Mouse (Mus musculus) forebrain, embryonic 11.5 days (tissue): ENCODE measurements around the gene Phykpl. TPM values are rescaled to one million over a fixed set of nuclear protein-coding genes. Genes with fewer than 3 reads are reported as not detected.

Experiments
- ATAC-seq: fragments of 200-750 bp; cut with Nextera tagmentation; replicated peaks from 2 replicates; pipeline ENCODE4 v1.8.0; 2017; ENCODE audit warnings: moderate TSS enrichment; ENCODE audit not compliant: low FRiP score
- DNase-seq: peaks from one replicate; pipeline ENCODE4 v3.0.0-alpha.2; 2017; ENCODE audit warnings: low spot score
- H3K27ac ChIP-seq: fragments of 300-500 bp; sonication (generic); 2 replicates; pipeline ENCODE4 v1.5.1; 2014; ENCODE audit warnings: low read depth, low read length
- H3K27me3 ChIP-seq: fragments of 300-500 bp; sonication (generic); 2 replicates; pipeline ENCODE4 v1.6.1; 2014; ENCODE audit warnings: mild to moderate bottlenecking, low read length, mixed read lengths; ENCODE audit not compliant: control insufficient read depth, insufficient read depth
- H3K36me3 ChIP-seq: fragments of 300-500 bp; sonication (generic); 2 replicates; pipeline ENCODE4 v1.6.1; 2014; ENCODE audit warnings: mild to moderate bottlenecking, low read length, moderate library complexity, mixed read lengths; ENCODE audit not compliant: control insufficient read depth, insufficient read depth
- H3K4me1 ChIP-seq: fragments of 300-500 bp; sonication (generic); replicated peaks from 2 replicates; pipeline ENCODE4 v1.6.1; 2014; ENCODE audit warnings: low read length, mixed read lengths; ENCODE audit not compliant: control insufficient read depth, insufficient read depth
- H3K4me2 ChIP-seq: fragments of 300-500 bp; sonication (generic); 2 replicates; pipeline ENCODE4 v1.6.1; 2014; ENCODE audit warnings: low read depth, mild to moderate bottlenecking, low read length, moderate library complexity, mixed read lengths; ENCODE audit not compliant: severe bottlenecking
- H3K4me3 ChIP-seq: fragments of 300-500 bp; sonication (generic); 2 replicates; pipeline ENCODE4 v1.5.1; 2014; ENCODE audit warnings: low read depth, low read length
- H3K9ac ChIP-seq: fragments of 300-500 bp; sonication (generic); 2 replicates; pipeline ENCODE4 v1.6.1; 2014; ENCODE audit warnings: low read length
- H3K9me3 ChIP-seq: fragments of 300-500 bp; sonication (generic); 2 replicates; pipeline ENCODE4 v1.6.1; 2016; ENCODE audit warnings: low read length, mixed read lengths; ENCODE audit not compliant: control insufficient read depth
- WGBS: fragments of 180-500 bp; shearing (Covaris S2); extraction: QIAGEN DNeasy Blood & Tissue Kit; methylation state at CpG from one replicate; pipeline ENCODE4 v1.1.7; 2014; 5-methylcytosine and 5-hydroxymethylcytosine counted together
- polyA plus RNA-seq: library from polyadenylated mRNA; unstranded; fragments of >200 nt; fragmentation: Nextera tagmentation; extraction: Ambion mirVana; gene quantifications from 2 replicates; pipeline ENCODE4 v1.2.1, GENCODE M21; 2014

Phykpl gene
- polyA plus RNA-seq, 1 experiment from 2014 or later: 16.7 TPM

GRCm38 (mm10) chr11:51551253-51551652, 33.3 kb upstream of the Phykpl start:
- Histone ChIP-seq H3K27me3 (no peaks in the 10 kb centered on the region), H3K9ac (no peak overlapping the region), H3K4me2 (no peak overlapping the region), H3K4me3 (no peak overlapping the region), H3K9me3 (no peaks in the 10 kb centered on the region), H3K27ac (no peak overlapping the region), H3K36me3 (no peaks in the 10 kb centered on the region), H3K4me1 (no peaks in the 10 kb centered on the region)
- ATAC-seq: no peak
- WGBS: 90% methylated on average over 5 of the region's 5 CpGs
- no peak for DNase-seq

GRCm38 (mm10) chr11:51552091-51552490, 32.5 kb upstream of the Phykpl start:
- no peaks in the 10 kb centered on the region for H3K9me3 ChIP-seq
- H3K4me3 ChIP-seq: no peak overlapping the region
- no peaks in the 10 kb centered on the region for H3K4me1 ChIP-seq
- 67% methylated on average over 3 of the region's 3 CpGs for WGBS
- H3K36me3 ChIP-seq: no peaks in the 10 kb centered on the region
- ATAC-seq: no peak
- H3K27me3 ChIP-seq: no peaks in the 10 kb centered on the region
- no peak for DNase-seq
- no peak overlapping the region for H3K27ac ChIP-seq
- no peak overlapping the region for H3K9ac ChIP-seq
- no peak overlapping the region for H3K4me2 ChIP-seq

- no peak for DNase-seq
- H3K27ac ChIP-seq: no peak overlapping the region
- H3K4me2 ChIP-seq: no peak overlapping the region
- no peak overlapping the region for H3K4me3 ChIP-seq
- H3K36me3 ChIP-seq: no peaks in the 10 kb centered on the region
- no peaks in the 10 kb centered on the region for H3K4me1 ChIP-seq
- 79% methylated on average over 10 of the region's 10 CpGs for WGBS
- no peak for ATAC-seq
- no peaks in the 10 kb centered on the region for H3K27me3 ChIP-seq
- no peaks in the 10 kb centered on the region for H3K9me3 ChIP-seq
- H3K9ac ChIP-seq: no peak overlapping the region
Observed at GRCm38 (mm10) chr11:51554590-51554989, 30.0 kb upstream of the Phykpl start.

GRCm38 (mm10) chr11:51555066-51555465, 29.5 kb upstream of the Phykpl start:
- Histone ChIP-seq H3K36me3 (no peaks in the 10 kb centered on the region), H3K9ac (no peak overlapping the region), H3K9me3 (no peaks in the 10 kb centered on the region)

GRCm38 (mm10) chr11:51563276-51563675, 21.3 kb upstream of the Phykpl start:
- no peak for ATAC-seq
- H3K4me3 ChIP-seq: no peak overlapping the region
- 87% methylated on average over 1 of the region's 1 CpGs for WGBS

More at GRCm38 (mm10) chr11:51555066-51555465, 29.5 kb upstream of the Phykpl start:
- DNase-seq (no peak), ATAC-seq (no peak)
- H3K27me3 ChIP-seq: no peaks in the 10 kb centered on the region
- no peak overlapping the region for H3K4me3 ChIP-seq
- no peaks in the 10 kb centered on the region for H3K4me1 ChIP-seq
- H3K27ac ChIP-seq: no peak overlapping the region
- 81% methylated on average over 2 of the region's 2 CpGs for WGBS
- no peak overlapping the region for H3K4me2 ChIP-seq

GRCm38 (mm10) chr11:51565062-51565461, 19.5 kb upstream of the Phykpl start:
- no peak for DNase-seq
- WGBS: 36% methylated on average over 3 of the region's 3 CpGs
- Histone ChIP-seq H3K27me3 (no peaks in the 10 kb centered on the region), H3K27ac (no peak overlapping the region), H3K9ac (no peak overlapping the region), H3K36me3 (no peaks in the 10 kb centered on the region), H3K4me1 (no peaks in the 10 kb centered on the region), H3K9me3 (no peaks in the 10 kb centered on the region), H3K4me2 (no peak overlapping the region), H3K4me3 (no peak overlapping the region)
- ATAC-seq: no peak

More at GRCm38 (mm10) chr11:51563276-51563675, 21.3 kb upstream of the Phykpl start:
- no peak overlapping the region for H3K4me2 ChIP-seq
- no peak for DNase-seq
- H3K9me3 ChIP-seq: no peaks in the 10 kb centered on the region
- no peaks in the 10 kb centered on the region for H3K4me1 ChIP-seq
- no peak overlapping the region for H3K27ac ChIP-seq
- H3K36me3 ChIP-seq: no peaks in the 10 kb centered on the region
- H3K27me3 ChIP-seq: no peaks in the 10 kb centered on the region
- no peak overlapping the region for H3K9ac ChIP-seq

GRCm38 (mm10) chr11:51565951-51566350, 18.6 kb upstream of the Phykpl start:
- no peaks in the 10 kb centered on the region for H3K4me1 ChIP-seq
- 85% methylated on average over 6 of the region's 6 CpGs for WGBS
- no peak overlapping the region for H3K4me2 ChIP-seq
- DNase-seq (no peak), ATAC-seq (no peak)
- no peaks in the 10 kb centered on the region for H3K27me3 ChIP-seq
- no peaks in the 10 kb centered on the region for H3K9me3 ChIP-seq
- H3K4me3 ChIP-seq: no peak overlapping the region
- H3K36me3 ChIP-seq: no peaks in the 10 kb centered on the region
- H3K27ac ChIP-seq: no peak overlapping the region
- H3K9ac ChIP-seq: no peak overlapping the region

- Histone ChIP-seq H3K36me3 (no peaks in the 10 kb centered on the region), H3K27me3 (no peaks in the 10 kb centered on the region), H3K4me3 (no peak overlapping the region), H3K4me1 (no peaks in the 10 kb centered on the region), H3K4me2 (no peak overlapping the region), H3K9me3 (no peaks in the 10 kb centered on the region), H3K9ac (no peak overlapping the region), H3K27ac (no peak overlapping the region)
- DNase-seq: no peak
- 90% methylated on average over 4 of the region's 4 CpGs for WGBS
- no peak for ATAC-seq
Observed at GRCm38 (mm10) chr11:51568801-51569200, 15.8 kb upstream of the Phykpl start.

GRCm38 (mm10) chr11:51576454-51576853, 8.1 kb upstream of the Phykpl start:
- H3K27ac ChIP-seq: no peak overlapping the region
- H3K4me1 ChIP-seq: no peaks in the 10 kb centered on the region
- H3K9me3 ChIP-seq: no peaks in the 10 kb centered on the region
- no peaks in the 10 kb centered on the region for H3K27me3 ChIP-seq
- no peak overlapping the region for H3K4me2 ChIP-seq
- H3K9ac ChIP-seq: no peak overlapping the region
- DNase-seq: no peak
- 87% methylated on average over 4 of the region's 4 CpGs for WGBS
- no peak for ATAC-seq
- no peaks in the 10 kb centered on the region for H3K36me3 ChIP-seq
- no peak overlapping the region for H3K4me3 ChIP-seq
